ENCODE assay signal across 8 mouse cellular contexts in the genomic region with DNA sequence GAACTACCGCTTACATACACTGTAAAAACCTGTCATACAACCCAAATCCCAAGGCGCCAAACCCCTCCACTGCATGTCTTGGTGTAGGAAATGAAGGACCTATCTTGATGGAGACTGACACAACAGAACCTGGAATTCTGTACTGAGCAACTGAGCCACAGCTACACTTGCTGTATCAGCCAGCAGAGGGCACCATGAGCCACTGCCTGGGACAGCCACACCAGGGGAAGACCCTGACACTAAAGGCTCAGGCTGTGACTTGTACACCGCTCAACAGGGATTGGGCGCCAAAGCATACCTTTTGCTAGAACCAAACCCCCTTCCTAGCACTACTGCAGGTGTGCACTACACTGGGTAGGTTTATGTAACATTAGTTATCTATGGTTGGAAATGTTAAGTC.
DNase-seq lines count a peak whose midpoint lies in the region; ATAC-seq and TF ChIP-seq lines count a peak whose summit lies in the region.

No protein-coding gene starts in this region.

- no peaks in the 10 kb centered on the region for H3K79me2 ChIP-seq in C2C12 (ENCODE audit: control insufficient read depth, insufficient read depth)
- no peaks in the 10 kb centered on the region for H3K79me2 ChIP-seq in liver, adult 2 months (ENCODE audit: control insufficient read depth, insufficient read depth, low read length)

- no peak for TF ChIP-seq POLR2A in liver, adult 2 months (IDR thresholded peaks at IDR 0.05; ENCODE audit: extremely low read depth, insufficient read depth, low read length)

- no peak overlapping the region for H3K9ac ChIP-seq in kidney, embryonic 14.5 days (ENCODE audit: low read depth, low read length)
- H3K9ac ChIP-seq in liver, adult 2 months (ENCODE audit: low read depth, low read length) = no peak overlapping the region
- no peak overlapping the region for H3K9ac ChIP-seq in neural tube, embryonic 14.5 days (replicated peaks; ENCODE audit: low read depth, low read length)

- DNase-seq in ZHBTc4 (ENCODE audit: low read depth, low spot score) = peak; percentile 81
- peak; percentile 70 for DNase-seq in embryo, embryonic 11 days
- peak; percentile 20 for DNase-seq in liver, adult 2 months (ENCODE audit: extremely low read depth, low read depth, low spot score)
- peak; percentile 78 to 79 for DNase-seq in thymus, postnatal 36 days

- 83% methylated on average over 4 of the region's 4 CpGs for WGBS in kidney, embryonic 14.5 days
- 84% methylated on average over 4 of the region's 4 CpGs for WGBS in liver, adult 2 months
- WGBS in neural tube, embryonic 14.5 days = 91% methylated on average over 4 of the region's 4 CpGs

- H3ac ChIP-seq in C2C12 (ENCODE audit: control insufficient read depth, insufficient read length, low read depth) = no peak overlapping the region

- no peak overlapping the region for H3K4me3 ChIP-seq in C2C12 (ENCODE audit: insufficient read depth, poor library complexity, severe bottlenecking)
- no peak overlapping the region for H3K4me3 ChIP-seq in kidney, embryonic 14.5 days (ENCODE audit: low read length)
- no peak overlapping the region for H3K4me3 ChIP-seq in liver, adult 2 months (ENCODE audit: insufficient read depth, low read depth, low read length)
- H3K4me3 ChIP-seq in neural tube, embryonic 14.5 days (ENCODE audit: low read depth, low read length) = no peak overlapping the region

- TF ChIP-seq CTCF in C2C12 (IDR thresholded peaks at IDR 0.05; ENCODE audit: control insufficient read depth, insufficient read depth, insufficient read length) = peak; percentile 84
- peak; percentile 97 for TF ChIP-seq CTCF in liver, adult 2 months (IDR thresholded peaks at IDR 0.05; ENCODE audit: low read depth, low read length)

- H3K79me3 ChIP-seq in C2C12 (ENCODE audit: low read depth) = no peaks in the 10 kb centered on the region

- H3K4me1 ChIP-seq in kidney, embryonic 14.5 days (ENCODE audit: control insufficient read depth, insufficient read depth, low read length) = peaks cover 11% of the 10 kb centered on the region; the same call in 1 of the 2 replicates
- no peaks in the 10 kb centered on the region for H3K4me1 ChIP-seq in liver, adult 2 months (ENCODE audit: control insufficient read depth, insufficient read depth, low read length)
- H3K4me1 ChIP-seq in neural tube, embryonic 14.5 days (ENCODE audit: control insufficient read depth, insufficient read depth, low read length) = peaks cover 4% of the 10 kb centered on the region; the same call in 1 of the 2 replicates

- H3K27ac ChIP-seq in kidney, embryonic 14.5 days (ENCODE audit: low read depth, low read length) = no peak overlapping the region
- H3K27ac ChIP-seq in liver, adult 2 months (replicated peaks; ENCODE audit: insufficient read depth, low read depth, low read length) = no peak overlapping the region
- H3K27ac ChIP-seq in neural tube, embryonic 14.5 days (ENCODE audit: low read depth, low read length) = no peak overlapping the region

- ATAC-seq in granulocyte monocyte progenitor cell, adult 5-6 weeks (replicated peaks; ENCODE audit: poor library complexity, severe bottlenecking) = peak; percentile 83
- peak; percentile 57; the same call in 1 of the 2 replicates for ATAC-seq in kidney, embryonic 14.5 days (ENCODE audit: low FRiP score, low TSS enrichment)
- ATAC-seq in neural tube, embryonic 14.5 days (ENCODE audit: low read depth) = peak; percentile 67; the same call in 1 of the 2 replicates

- H3K9me3 ChIP-seq in kidney, embryonic 14.5 days (ENCODE audit: control insufficient read depth, low read length) = no peaks in the 10 kb centered on the region
- no peaks in the 10 kb centered on the region for H3K9me3 ChIP-seq in neural tube, embryonic 14.5 days (ENCODE audit: control insufficient read depth, low read length)

- H3K36me3 ChIP-seq in C2C12 (ENCODE audit: control insufficient read depth, insufficient read depth) = peaks cover 18% of the 10 kb centered on the region
- H3K36me3 ChIP-seq in kidney, embryonic 14.5 days (ENCODE audit: control insufficient read depth, insufficient read depth, low read length) = peaks cover 27% of the 10 kb centered on the region
- H3K36me3 ChIP-seq in liver, adult 2 months (ENCODE audit: control insufficient read depth, insufficient read depth, low read length) = peaks cover 19% of the 10 kb centered on the region; the same call in 1 of the 2 replicates
- H3K36me3 ChIP-seq in neural tube, embryonic 14.5 days (ENCODE audit: control insufficient read depth, insufficient read depth, low read length) = peaks cover 13% of the 10 kb centered on the region; the same call in 1 of the 2 replicates

- no peaks in the 10 kb centered on the region for H3K27me3 ChIP-seq in C2C12 (ENCODE audit: control insufficient read depth, insufficient read depth, insufficient read length)
- H3K27me3 ChIP-seq in kidney, embryonic 14.5 days (ENCODE audit: control insufficient read depth, insufficient read depth, low read length) = no peaks in the 10 kb centered on the region
- no peaks in the 10 kb centered on the region for H3K27me3 ChIP-seq in liver, adult 2 months (ENCODE audit: control insufficient read depth, insufficient read depth, low read length)
- no peaks in the 10 kb centered on the region for H3K27me3 ChIP-seq in neural tube, embryonic 14.5 days (ENCODE audit: control insufficient read depth, insufficient read depth, low read length)

- H3K4me2 ChIP-seq in kidney, embryonic 14.5 days (replicated peaks; ENCODE audit: low read depth, low read length) = no peak overlapping the region
- H3K4me2 ChIP-seq in neural tube, embryonic 14.5 days (ENCODE audit: low read depth, low read length) = no peak overlapping the region

TF ChIP-seq in C2C12, 6 proteins besides CTCF, POLR2A, EP300 and RAD21:
- TF ChIP-seq MYOG (IDR thresholded peaks at IDR 0.05; ENCODE audit: control insufficient read depth, extremely low read depth, insufficient read length) (no peak), FOSL1 (IDR thresholded peaks at IDR 0.05; ENCODE audit: insufficient read depth, low read length, poor library complexity, severe bottlenecking) (no peak), USF1 (IDR thresholded peaks at IDR 0.05; ENCODE audit: low read depth) (no peak), MAX (IDR thresholded peaks at IDR 0.05) (no peak), CEBPB (IDR thresholded peaks at IDR 0.05; ENCODE audit: low read depth) (no peak), MYOD1 (IDR thresholded peaks at IDR 0.05; ENCODE audit: control insufficient read depth, insufficient read length, low read depth) (no peak)

Comparison
In these comparisons a context has a peak if more than half of its experiments do, and no peak if none do; other contexts are left out.
1. DNase-seq: peak in every context shown above with its lines; median percentile 81 in ZHBTc4; 78 in thymus, postnatal 36 days; 70 in embryo, embryonic 11 days; 20 in liver, adult 2 months.